ENCODE assay signal across 8 mouse cellular contexts in the genomic region with DNA sequence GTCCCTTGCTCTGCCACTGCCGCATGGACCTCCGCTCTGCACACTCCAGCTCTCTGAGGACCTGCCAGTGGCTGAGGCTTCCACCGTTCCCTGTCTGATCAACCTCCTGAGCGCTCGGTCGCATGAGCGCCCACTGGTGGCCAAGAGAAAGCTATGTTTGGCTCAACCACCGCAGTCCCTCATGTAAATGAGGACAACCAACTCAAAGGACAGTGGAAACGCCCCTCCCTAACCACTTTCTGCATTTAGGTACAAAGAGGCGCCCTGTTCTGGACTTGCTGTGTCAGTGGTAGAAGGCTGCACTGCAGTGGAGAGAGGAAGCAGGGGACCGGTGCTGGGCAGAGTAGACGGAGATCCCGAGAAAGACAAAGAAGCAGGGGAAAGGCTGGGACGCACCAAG. TPM values are rescaled to one million over a fixed set of nuclear protein-coding genes. Genes with fewer than 3 reads are reported as not detected.
DNase-seq lines count a peak whose midpoint lies in the region; ATAC-seq lines count a peak whose summit lies in the region.

No protein-coding gene starts in this region.

- peak; percentile 78 for DNase-seq in gastrocnemius, postnatal 10 days
- DNase-seq in induced T-regulatory cell, adult 2 months (ENCODE audit: low read depth) = peak; percentile 74
- peak; percentile 50 to 75 for DNase-seq in left cerebral cortex, adult 8-10 months (ENCODE audit: low spot score in 2 of 2)
- peak; percentile 85 for DNase-seq in right cerebral cortex, postnatal 14 days

- peak; percentile 87 for ATAC-seq in activated CD4-positive, CD25-positive, alpha-beta regulatory T cell, adult 4 months
- peak; percentile 98 for ATAC-seq in common myeloid progenitor, adult 5-6 weeks (replicated peaks; ENCODE audit: low read depth, poor library complexity, severe bottlenecking)
- ATAC-seq in megakaryocyte progenitor cell, adult 5-6 weeks (replicated peaks; ENCODE audit: poor library complexity) = peak; percentile 99
- ATAC-seq in erythroblast, adult 5-6 weeks (replicated peaks; ENCODE audit: low FRiP score, poor library complexity, severe bottlenecking) = no peak

RNA-seq across cellular contexts. Expression of gene Cfap100, which starts 6.0 kb away (rescaled TPM):
- polyA plus RNA-seq in activated CD4-positive, CD25-positive, alpha-beta regulatory T cell, adult 4 months (2017; shearing (Covaris generic)) = under 1 TPM in 1 of 2 experiments, not detected in 1; 0.25 TPM
- not detected in 2 replicates for total RNA-seq in common myeloid progenitor, adult 5-6 weeks (2017)
- under 1 TPM; 0.34 to 0.47 TPM for total RNA-seq in gastrocnemius, postnatal 10 days (2021)
- 1 to 10 TPM; 4.3 to 5.8 (median 5.1) TPM for total RNA-seq in left cerebral cortex, adult 8-10 months (2022)
- not detected in 2 replicates for total RNA-seq in megakaryocyte progenitor cell, adult 5-6 weeks (2015)
- not detected in 2 replicates for total RNA-seq in megakaryocyte progenitor cell, adult 5-6 weeks (2017)
- not detected in 2 replicates for total RNA-seq in erythroblast, adult 5-6 weeks (2015; ENCODE audit: low replicate concordance)
- not detected in 2 replicates for total RNA-seq in erythroblast, adult 5-6 weeks (2017; ENCODE audit: low replicate concordance)

RNA-seq across cellular contexts. Expression of gene Klf15, which starts 39.8 kb away (rescaled TPM):
- polyA plus RNA-seq in activated CD4-positive, CD25-positive, alpha-beta regulatory T cell, adult 4 months (2017; shearing (Covaris generic)) = not detected
- total RNA-seq in common myeloid progenitor, adult 5-6 weeks (2017) = not detected in 2 replicates
- 10 to 100 TPM in 1 of 2 experiments, 1 to 10 TPM in 1; 8.6 to 17.2 TPM for total RNA-seq in gastrocnemius, postnatal 10 days (2021)
- total RNA-seq in left cerebral cortex, adult 8-10 months (2022) = 10 to 100 TPM; 28.0 to 33.1 (median 29.4) TPM
- 0.22 TPM in 1 of 2 replicates, not detected in the other for total RNA-seq in megakaryocyte progenitor cell, adult 5-6 weeks (2015)
- total RNA-seq in megakaryocyte progenitor cell, adult 5-6 weeks (2017) = not detected in 2 replicates
- not detected in 2 replicates for total RNA-seq in erythroblast, adult 5-6 weeks (2015; ENCODE audit: low replicate concordance)
- total RNA-seq in erythroblast, adult 5-6 weeks (2017; ENCODE audit: low replicate concordance) = 0.42 and 0.43 TPM in 2 replicates

RNA-seq across cellular contexts. Expression of gene Zxdc, which starts 53.3 kb away (rescaled TPM):
- 1 to 10 TPM; 4.9 to 8.5 TPM for polyA plus RNA-seq in activated CD4-positive, CD25-positive, alpha-beta regulatory T cell, adult 4 months (2017; shearing (Covaris generic))
- 11.6 and 15.8 TPM in 2 replicates for total RNA-seq in common myeloid progenitor, adult 5-6 weeks (2017)
- 10 to 100 TPM; 14.3 to 16.9 TPM for total RNA-seq in gastrocnemius, postnatal 10 days (2021)
- total RNA-seq in left cerebral cortex, adult 8-10 months (2022) = 10 to 100 TPM; 28.3 to 32.6 (median 29.6) TPM
- total RNA-seq in megakaryocyte progenitor cell, adult 5-6 weeks (2015) = 11.1 and 11.8 TPM in 2 replicates
- 8.7 and 9.6 TPM in 2 replicates for total RNA-seq in megakaryocyte progenitor cell, adult 5-6 weeks (2017)
- 2.7 and 3.1 TPM in 2 replicates for total RNA-seq in erythroblast, adult 5-6 weeks (2015; ENCODE audit: low replicate concordance)
- 3.5 and 4.5 TPM in 2 replicates for total RNA-seq in erythroblast, adult 5-6 weeks (2017; ENCODE audit: low replicate concordance)
